Mouse (Mus musculus) limb, embryonic 15.5 days (tissue): ENCODE measurements around the gene Morn3. TPM values are rescaled to one million over a fixed set of nuclear protein-coding genes. Genes with fewer than 3 reads are reported as not detected.

ENCODE experiments used
- ATAC-seq: fragments of 200-750 bp; cut with Nextera tagmentation; 2 replicates; pipeline ENCODE4 v1.8.0; 2017; ENCODE audit warnings: low read depth, moderate TSS enrichment; ENCODE audit not compliant: insufficient number of reproducible peaks, low FRiP score, low TSS enrichment
- H3K27ac ChIP-seq: fragments of 300-500 bp; sonication (generic); 2 replicates; pipeline ENCODE4 v1.5.1; 2015; ENCODE audit warnings: moderate library complexity, mild to moderate bottlenecking, inconsistent platforms
- H3K27me3 ChIP-seq: fragments of 300-500 bp; sonication (generic); 2 replicates; pipeline ENCODE4 v1.6.1; 2015; ENCODE audit warnings: inconsistent platforms
- H3K36me3 ChIP-seq: fragments of 300-500 bp; sonication (generic); 2 replicates; pipeline ENCODE4 v1.6.1; 2015; ENCODE audit warnings: inconsistent platforms
- H3K4me1 ChIP-seq: fragments of 300-500 bp; sonication (generic); 2 replicates; pipeline ENCODE4 v1.6.1; 2015; ENCODE audit warnings: inconsistent platforms
- H3K4me2 ChIP-seq: fragments of 300-500 bp; sonication (generic); 2 replicates; pipeline ENCODE4 v1.6.1; 2015; ENCODE audit warnings: mild to moderate bottlenecking, inconsistent platforms
- H3K4me3 ChIP-seq: fragments of 300-500 bp; sonication (generic); 2 replicates; pipeline ENCODE4 v1.5.1; 2015; ENCODE audit warnings: mild to moderate bottlenecking, inconsistent platforms
- H3K9ac ChIP-seq: fragments of 300-500 bp; sonication (generic); 2 replicates; pipeline ENCODE4 v1.6.1; 2015; ENCODE audit warnings: inconsistent platforms
- H3K9me3 ChIP-seq: fragments of 300-500 bp; sonication (generic); 2 replicates; pipeline ENCODE4 v1.6.1; 2016; ENCODE audit warnings: inconsistent platforms
- WGBS: fragments of 180-500 bp; shearing (Covaris S2); methylation state at CpG from one replicate; pipeline ENCODE4 v1.1.7; 2015; 5-methylcytosine and 5-hydroxymethylcytosine counted together
- polyA plus RNA-seq: library from polyadenylated mRNA; unstranded; fragments of >200 nt; fragmentation: Nextera tagmentation; extraction: Ambion mirVana; gene quantifications from 2 replicates; pipeline ENCODE4 v1.2.1, GENCODE M21; 2015

Morn3 gene
- polyA plus RNA-seq, 1 experiment from 2014 or later: 1.0 TPM

- H3K27me3 ChIP-seq: no peaks in the 10 kb centered on the region
- H3K9ac ChIP-seq: peak overlapping the region; percentile 50
- peak overlapping the region; percentile 88 for H3K4me2 ChIP-seq
- H3K27ac ChIP-seq: 0 out of 2 replicates have a peak overlapping the region, but pooled peaks have one; percentile 22
- peak; percentile 66 for ATAC-seq
- H3K4me3 ChIP-seq: peak overlapping the region; percentile 58
- H3K9me3 ChIP-seq: no peaks in the 10 kb centered on the region
- WGBS: 3% methylated on average over 39 of the region's 39 CpGs
- H3K4me1 ChIP-seq: peaks cover 51% of the 10 kb centered on the region
- H3K36me3 ChIP-seq: peaks cover 2% of the 10 kb centered on the region; the same call in 1 of the 2 replicates
These were observed 59.4 kb downstream of the Morn3 start for GRCm38 (mm10) chr5:122987211-122988020.

- H3K27me3 ChIP-seq: no peaks in the 10 kb centered on the region
- no peak overlapping the region for H3K4me2 ChIP-seq
- no peak overlapping the region for H3K27ac ChIP-seq
- peaks cover 46% of the 10 kb centered on the region for H3K4me1 ChIP-seq
- WGBS: 46% methylated on average over 8 of the region's 8 CpGs
- no peaks in the 10 kb centered on the region for H3K9me3 ChIP-seq
- H3K4me3 ChIP-seq: no peak overlapping the region
- H3K9ac ChIP-seq: no peak overlapping the region
- peaks cover 3% of the 10 kb centered on the region; the same call in 1 of the 2 replicates for H3K36me3 ChIP-seq
- no peak for ATAC-seq
These were observed 60.7 kb downstream of the Morn3 start for GRCm38 (mm10) chr5:122986091-122986493.

Other genes starting within 250 kb of the Morn3 start
- gene Anapc5, start 225.7 kb downstream of the Morn3 start, polyA plus RNA-seq: 413 and 425 TPM in 2 replicates
- gene Rnf34, start 197.0 kb downstream of the Morn3 start, polyA plus RNA-seq: 29.2 and 31.5 TPM in 2 replicates
- 42.1 and 46.0 TPM in 2 replicates for gene Kdm2b, start 57.2 kb downstream of the Morn3 start, polyA plus RNA-seq
- gene Orai1, start 31.9 kb downstream of the Morn3 start, polyA plus RNA-seq: 16.4 and 18.2 TPM in 2 replicates
- gene Tmem120b, start 21.4 kb upstream of the Morn3 start, polyA plus RNA-seq: 18.8 and 23.1 TPM in 2 replicates
- gene Rhof, start 85.7 kb upstream of the Morn3 start, polyA plus RNA-seq: 4.9 and 5.7 TPM in 2 replicates
- gene Setd1b, start 95.2 kb upstream of the Morn3 start, polyA plus RNA-seq: 8.9 and 10.4 TPM in 2 replicates
- 88.2 and 93.3 TPM in 2 replicates for gene Psmd9, start 122.4 kb upstream of the Morn3 start, polyA plus RNA-seq
- not detected in 2 replicates for gene Hpd, start 135.7 kb upstream of the Morn3 start, polyA plus RNA-seq
- gene Wdr66, start 205.1 kb upstream of the Morn3 start, polyA plus RNA-seq: 0.23 and 0.87 TPM in 2 replicates